Mouse (Mus musculus) cerebellum, adult 2 months (tissue): ENCODE results near the gene Fam98b. TPM values are rescaled to one million over a fixed set of nuclear protein-coding genes. Genes with fewer than 3 reads are reported as not detected.

Experiments
- DNase-seq, 2 experiments: peaks; one replicate each; pipeline ENCODE4 v3.0.0; 2021
- H3K27ac ChIP-seq: fragments of 200-500 bp; 2 replicates; pipeline ENCODE4 v1.5.1; 2012; ENCODE audit warnings: low read length, control low read depth, inconsistent platforms; ENCODE audit not compliant: insufficient read depth
- H3K27me3 ChIP-seq: fragments of 200-500 bp; 2 replicates; pipeline ENCODE4 v1.6.1; 2012; ENCODE audit warnings: inconsistent platforms, mild to moderate bottlenecking, low read length, moderate library complexity; ENCODE audit not compliant: control insufficient read depth, insufficient read depth
- H3K4me1 ChIP-seq: fragments of 200-500 bp; 2 replicates; pipeline ENCODE4 v1.6.1; 2011; ENCODE audit warnings: low read length; ENCODE audit not compliant: control insufficient read depth, insufficient read depth
- H3K4me3 ChIP-seq: fragments of 200-500 bp; replicated peaks from 2 replicates; pipeline ENCODE3; 2011; ENCODE audit warnings: mild to moderate bottlenecking, low read depth, low read length, control low read depth; ENCODE audit not compliant: insufficient read depth
- CTCF ChIP-seq: fragments of 200-500 bp; IDR thresholded peaks from 2 replicates; pipeline ENCODE4 v1.5.1; 2011; ENCODE audit warnings: low read depth, mild to moderate bottlenecking, control low read depth, low read length, moderate library complexity, borderline replicate concordance; ENCODE audit not compliant: insufficient read depth
- POLR2A ChIP-seq: fragments of 200-500 bp; IDR thresholded peaks from 2 replicates; pipeline ENCODE4 v1.6.1; 2011; ENCODE audit warnings: low read length, control low read depth, borderline replicate concordance; ENCODE audit not compliant: insufficient read depth
- WGBS: fragments of 180-500 bp; shearing (Covaris S2); methylation state at CpG from one replicate; pipeline ENCODE4 v1.1.7; 2018; 5-methylcytosine and 5-hydroxymethylcytosine counted together
- polyA plus RNA-seq: library from polyadenylated mRNA; depleted of rRNA; stranded (reverse); fragments of >200 nt; gene quantifications from 2 replicates; pipeline ENCODE4 v1.2.3, GENCODE M21; 2012

Gene Fam98b
- polyA plus RNA-seq, 1 experiment: 33.0 TPM

- 85% methylated on average over 2 of the region's 2 CpGs for WGBS
- H3K4me3 ChIP-seq: no peak overlapping the region
- no peak for TF ChIP-seq POLR2A
- no peak for TF ChIP-seq CTCF
- no peaks in the 10 kb centered on the region for H3K27me3 ChIP-seq
- H3K27ac ChIP-seq: no peak overlapping the region
- no peak for DNase-seq
- no peaks in the 10 kb centered on the region for H3K4me1 ChIP-seq
These were observed 5.9 kb downstream of the Fam98b start for GRCm38 (mm10) chr2:117255415-117255814.

- no peak overlapping the region for H3K27ac ChIP-seq
- no peaks in the 10 kb centered on the region for H3K27me3 ChIP-seq
These were observed 8.1 kb downstream of the Fam98b start for GRCm38 (mm10) chr2:117257617-117258016.

GRCm38 (mm10) chr2:117262184-117262583 is 12.6 kb downstream of the Fam98b start:
- Histone ChIP-seq H3K4me3 (no peak overlapping the region), H3K4me1 (no peaks in the 10 kb centered on the region), H3K27me3 (no peaks in the 10 kb centered on the region), H3K27ac (no peak overlapping the region)
- TF ChIP-seq CTCF (no peak), POLR2A (no peak)
- 86% methylated on average over 5 of the region's 5 CpGs for WGBS
- no peak for DNase-seq

More at GRCm38 (mm10) chr2:117257617-117258016, 8.1 kb downstream of the Fam98b start:
- no peak overlapping the region for H3K4me3 ChIP-seq
- H3K4me1 ChIP-seq: no peaks in the 10 kb centered on the region
- DNase-seq: no peak
- WGBS: 77% methylated on average over 1 of the region's 1 CpGs
- TF ChIP-seq CTCF: no peak
- TF ChIP-seq POLR2A: no peak

- TF ChIP-seq CTCF (peak; percentile 93), POLR2A (no peak)
- no peaks in the 10 kb centered on the region for H3K4me1 ChIP-seq
- H3K27me3 ChIP-seq: no peaks in the 10 kb centered on the region
- 66% methylated on average over 11 of the region's 11 CpGs for WGBS
- H3K4me3 ChIP-seq: no peak overlapping the region
- DNase-seq: peak; percentile 58 to 71
- H3K27ac ChIP-seq: no peak overlapping the region
These were observed 14.4 kb downstream of the Fam98b start for GRCm38 (mm10) chr2:117263786-117264408.

GRCm38 (mm10) chr2:117288291-117288690 is 38.8 kb downstream of the Fam98b start:
- Histone ChIP-seq H3K4me3 (no peak overlapping the region), H3K4me1 (peaks cover 12% of the 10 kb centered on the region; the same call in 1 of the 2 replicates), H3K27me3 (no peaks in the 10 kb centered on the region), H3K27ac (no peak overlapping the region)
- TF ChIP-seq POLR2A (no peak), CTCF (no peak)
- peak; percentile 35 to 70 for DNase-seq
- WGBS: 24% methylated on average over 7 of the region's 7 CpGs

- Histone ChIP-seq H3K27me3 (no peaks in the 10 kb centered on the region), H3K4me1 (no peaks in the 10 kb centered on the region), H3K4me3 (no peak overlapping the region), H3K27ac (no peak overlapping the region)
- WGBS: 87% methylated on average over 16 of the region's 16 CpGs
- TF ChIP-seq CTCF: no peak
- no peak for TF ChIP-seq POLR2A
- no peak for DNase-seq
These were observed 50.3 kb downstream of the Fam98b start for GRCm38 (mm10) chr2:117299596-117300448.

- no peak for DNase-seq
- Histone ChIP-seq H3K4me1 (no peaks in the 10 kb centered on the region), H3K27me3 (no peaks in the 10 kb centered on the region), H3K4me3 (no peak overlapping the region), H3K27ac (no peak overlapping the region)
- TF ChIP-seq POLR2A: no peak
- no peak for TF ChIP-seq CTCF
- WGBS: 95% methylated on average over 12 of the region's 12 CpGs
These were observed 54.1 kb downstream of the Fam98b start for GRCm38 (mm10) chr2:117303391-117304350.
